Mouse (Mus musculus) liver, embryonic 14.5 days (tissue): ENCODE measurements around the gene Pmf1. TPM values are rescaled to one million over a fixed set of nuclear protein-coding genes. Genes with fewer than 3 reads are reported as not detected.
"Not testable (repeated sequence)": the region's sequence is repeated elsewhere in the genome, so short reads cannot be mapped to it uniquely, and the experiment has no call there.

ENCODE experiments used
- ATAC-seq: fragments of 200-750 bp; cut with Nextera tagmentation; 2 replicates; pipeline ENCODE4 v1.8.0; 2017; ENCODE audit warnings: moderate number of reproducible peaks, mild to moderate bottlenecking, moderate library complexity; ENCODE audit not compliant: insufficient read depth
- DNase-seq, 3 experiments: peaks; one replicate each; pipeline ENCODE4 v3.0.0-alpha.2; 2012 to 2013; ENCODE audit warnings: low read depth in 3 of 3, low spot score in 3 of 3
- H3K27ac ChIP-seq: fragments of 300-500 bp; sonication (generic); 2 replicates; pipeline ENCODE4 v1.5.1; 2014; ENCODE audit warnings: moderate library complexity, mild to moderate bottlenecking, control low read depth, inconsistent platforms
- H3K27me3 ChIP-seq: fragments of 300-500 bp; sonication (generic); 2 replicates; pipeline ENCODE4 v1.6.1; 2014; ENCODE audit warnings: mild to moderate bottlenecking, low read length, moderate library complexity; ENCODE audit not compliant: control insufficient read depth, insufficient read depth
- H3K36me3 ChIP-seq: fragments of 300-500 bp; sonication (generic); replicated peaks from 2 replicates; pipeline ENCODE4 v1.6.1; 2014; ENCODE audit warnings: low read depth; ENCODE audit not compliant: control insufficient read depth, insufficient read depth
- H3K4me1 ChIP-seq, 2 experiments: fragments of 200-500 bp in 1 of 2; fragments of 300-500 bp in 1 of 2; sonication (generic) in 1 of 2; replicated peaks; 2 replicates each; pipeline ENCODE4 v1.6.1; 2012 to 2014; ENCODE audit warnings: antibody characterized with exemption in 1 of 2, inconsistent platforms in 1 of 2, low read length in 1 of 2; ENCODE audit not compliant: control insufficient read depth in 2 of 2, insufficient read depth in 2 of 2
- H3K4me2 ChIP-seq: fragments of 300-500 bp; sonication (generic); 2 replicates; pipeline ENCODE4 v1.6.1; 2014; ENCODE audit warnings: low read depth, mild to moderate bottlenecking, control low read depth, moderate library complexity
- H3K4me3 ChIP-seq, 2 experiments: fragments of 200-500 bp in 1 of 2; fragments of 300-500 bp in 1 of 2; sonication (generic) in 1 of 2; 2 replicates each; pipeline ENCODE4 v1.5.1; 2012 to 2014; ENCODE audit warnings: low read depth in 2 of 2, low read length in 2 of 2, mild to moderate bottlenecking in 2 of 2, control low read depth in 1 of 2, inconsistent platforms in 1 of 2, moderate library complexity in 1 of 2; ENCODE audit not compliant: insufficient read depth in 1 of 2
- H3K9ac ChIP-seq: fragments of 300-500 bp; sonication (generic); replicated peaks from 2 replicates; pipeline ENCODE4 v1.6.1; 2014; ENCODE audit warnings: mild to moderate bottlenecking, control low read depth, moderate library complexity
- H3K9me3 ChIP-seq: fragments of 300-500 bp; sonication (generic); 2 replicates; pipeline ENCODE4 v1.6.1; 2016; ENCODE audit warnings: low read length, mixed read lengths; ENCODE audit not compliant: control insufficient read depth
- WGBS: fragments of 180-500 bp; shearing (Covaris S2); extraction: QIAGEN DNeasy Blood & Tissue Kit; methylation state at CpG from one replicate; pipeline ENCODE4 v1.1.7; 2014; ENCODE audit not compliant: insufficient replicate concordance; 5-methylcytosine and 5-hydroxymethylcytosine counted together
- polyA plus RNA-seq, 2 experiments: library from polyadenylated mRNA; depleted of rRNA in 1 of 2; stranded (reverse) in 1 of 2; unstranded in 1 of 2; fragments of >200 nt; fragmentation: Nextera tagmentation in 1 of 2; extraction: Ambion mirVana in 1 of 2; gene quantifications; 2 replicates each; pipeline versions ENCODE4 v1.2.1 to v1.2.3; 2012 to 2014

Pmf1 gene
- polyA plus RNA-seq, 2 experiments: 60.6 to 73.8 TPM

DNA sequence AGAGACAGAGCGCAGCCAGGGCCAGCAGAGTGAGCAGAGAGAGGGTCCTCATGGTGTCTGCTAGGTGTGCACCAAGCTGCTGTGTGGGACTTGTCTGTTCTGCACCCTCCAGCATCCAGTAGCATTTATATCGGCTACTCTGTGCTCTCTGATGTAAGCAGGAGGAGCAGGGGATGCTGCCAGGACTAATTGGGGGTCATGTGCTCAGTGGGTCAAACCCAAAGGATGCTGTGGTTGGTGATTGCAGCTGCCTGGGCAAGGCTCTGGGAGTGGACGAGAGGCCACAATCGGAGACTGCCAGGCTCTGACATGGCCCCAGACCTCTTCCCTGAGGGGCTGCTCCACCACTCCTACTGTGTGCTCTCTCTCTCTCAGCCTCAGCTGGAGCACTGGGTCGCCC lies 31.5 kb downstream of the Pmf1 start, which contains the start of gene Bglap2:
Gene Bglap2, minus strand, starts transcription at position 101 of the 400 bp plus-strand sequence.
- H3K27ac ChIP-seq, H3K27me3 ChIP-seq, H3K4me3 ChIP-seq, ATAC-seq, H3K4me1 ChIP-seq, H3K36me3 ChIP-seq, H3K4me2 ChIP-seq, H3K9ac ChIP-seq, H3K9me3 ChIP-seq, DNase-seq: not testable (repeated sequence)
- 43% methylated on average over 4 of the region's 5 CpGs for WGBS

DNA sequence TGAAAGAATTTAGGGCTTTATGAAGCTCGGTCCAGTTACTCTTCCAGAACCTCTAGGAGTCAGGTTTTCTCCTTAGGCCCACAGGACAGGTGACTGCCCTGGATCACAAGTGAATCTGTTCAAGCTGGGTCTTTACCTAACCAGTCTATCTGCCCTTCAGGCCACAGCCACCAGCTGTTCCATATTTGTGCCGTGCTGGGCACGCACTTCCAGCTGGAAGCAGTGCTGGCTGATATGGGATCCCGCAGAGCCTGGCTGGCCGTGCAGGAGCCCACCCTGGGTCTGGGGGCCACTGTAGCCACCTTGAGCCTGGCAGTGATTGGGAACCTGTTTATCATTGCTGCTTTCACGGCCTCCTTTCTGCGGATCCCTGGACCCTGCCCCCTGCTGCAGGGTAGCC lies 33.5 kb downstream of the Pmf1 start:
- 32% methylated on average over 5 of the region's 7 CpGs for WGBS
- H3K4me1 ChIP-seq, H3K36me3 ChIP-seq, DNase-seq, H3K9me3 ChIP-seq, H3K9ac ChIP-seq, H3K27me3 ChIP-seq, H3K4me3 ChIP-seq, ATAC-seq, H3K4me2 ChIP-seq, H3K27ac ChIP-seq: not testable (repeated sequence)

DNA sequence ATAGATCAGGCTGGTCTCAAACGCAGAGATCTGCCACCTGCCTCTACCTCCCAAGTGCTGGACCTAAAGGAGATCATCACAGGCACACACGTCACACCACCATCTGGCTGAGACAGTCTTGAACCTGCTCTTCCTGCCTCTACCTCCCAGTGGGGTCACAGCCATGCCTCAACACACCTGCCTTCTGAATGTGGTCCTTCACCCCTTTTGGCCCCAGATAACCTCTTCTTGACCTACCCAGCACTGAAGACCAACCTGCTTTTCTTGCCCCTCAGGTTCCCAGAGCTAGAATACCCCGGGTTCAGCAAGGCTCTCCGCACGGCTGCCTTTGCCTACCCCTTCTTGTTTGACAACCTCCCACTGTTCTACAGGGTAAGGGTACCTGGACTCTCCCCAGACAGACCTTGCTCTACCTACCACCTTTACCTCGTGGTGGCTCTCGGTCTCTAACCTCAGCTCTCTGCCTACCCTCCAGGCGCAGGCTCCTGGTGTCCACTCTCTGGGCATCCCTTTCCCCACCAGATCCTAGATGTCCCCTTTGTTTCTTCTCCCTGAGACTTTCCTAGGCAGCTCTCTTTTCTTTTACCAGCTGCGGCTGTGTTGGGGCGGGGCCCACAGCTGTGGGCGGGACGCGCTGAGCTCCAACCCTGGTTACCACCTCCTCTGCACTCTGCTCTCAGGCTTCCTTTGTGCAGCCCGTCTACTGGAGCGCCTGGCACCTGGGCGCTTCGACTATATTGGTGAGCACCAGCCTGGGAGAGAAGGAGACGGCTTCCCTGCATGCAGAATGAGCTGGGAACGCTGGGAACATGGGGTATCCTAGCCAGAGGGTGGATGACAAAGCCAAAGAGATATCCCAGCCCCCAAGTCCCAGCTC lies 34.1 kb downstream of the Pmf1 start:
- H3K9ac ChIP-seq, H3K27ac ChIP-seq: not testable (repeated sequence)
- H3K4me2 ChIP-seq: peak overlapping the region; percentile 22; the same call in 1 of the 2 replicates

GRCm38 (mm10) chr3:88372643-88373042 lies 37.5 kb downstream of the Pmf1 start, which contains the start of gene Bglap3:
Bglap3 (minus strand) TSS chr3:88372743.
- not testable (repeated sequence) for H3K4me1 ChIP-seq, H3K36me3 ChIP-seq, H3K9me3 ChIP-seq, H3K4me2 ChIP-seq, H3K27ac ChIP-seq, H3K27me3 ChIP-seq, H3K9ac ChIP-seq, H3K4me3 ChIP-seq, DNase-seq, ATAC-seq
- 79% methylated on average over 9 of the region's 9 CpGs for WGBS

More for the DNA sequence above, 34.1 kb downstream of the Pmf1 start:
- not testable (repeated sequence) for H3K9me3 ChIP-seq, H3K27me3 ChIP-seq, H3K4me1 ChIP-seq, H3K4me3 ChIP-seq, H3K36me3 ChIP-seq
- peak; percentile 78 for ATAC-seq
- peak in 1 of 3 experiments; percentile 27 for DNase-seq
- 8% methylated on average over 18 of the region's 19 CpGs for WGBS

- 72% methylated on average over 7 of the region's 7 CpGs for WGBS
- not testable (repeated sequence) for ATAC-seq, DNase-seq
Measured at GRCm38 (mm10) chr3:88368511-88368910, 41.6 kb downstream of the Pmf1 start.

GRCm38 (mm10) chr3:88367517-88367916 lies 42.6 kb downstream of the Pmf1 start:
- H3K9ac ChIP-seq, H3K9me3 ChIP-seq, DNase-seq, ATAC-seq, H3K27ac ChIP-seq, H3K36me3 ChIP-seq, H3K4me2 ChIP-seq, H3K4me3 ChIP-seq: not testable (repeated sequence)
- Histone ChIP-seq H3K27me3 (peaks cover 17% of the 10 kb centered on the region), H3K4me1 (peaks cover 24 to 25% of the 10 kb centered on the region in 2 experiments)
- 55% methylated on average over 3 of the region's 7 CpGs for WGBS

More at GRCm38 (mm10) chr3:88368511-88368910, 41.6 kb downstream of the Pmf1 start:
- H3K27me3 ChIP-seq: peaks cover 17% of the 10 kb centered on the region
- H3K9ac ChIP-seq, H3K36me3 ChIP-seq, H3K4me2 ChIP-seq, H3K27ac ChIP-seq, H3K9me3 ChIP-seq, H3K4me3 ChIP-seq: not testable (repeated sequence)
- H3K4me1 ChIP-seq: peaks cover 14 to 15% of the 10 kb centered on the region in 2 experiments

- not testable (repeated sequence) for H3K9ac ChIP-seq, H3K27ac ChIP-seq, H3K9me3 ChIP-seq, ATAC-seq, H3K36me3 ChIP-seq, DNase-seq, H3K4me3 ChIP-seq
- H3K27me3 ChIP-seq: peaks cover 17% of the 10 kb centered on the region
- peaks cover 30 to 31% of the 10 kb centered on the region in 2 experiments for H3K4me1 ChIP-seq
- WGBS: 5% methylated on average over 18 of the region's 22 CpGs
- peak overlapping the region; percentile 53 for H3K4me2 ChIP-seq
Measured at GRCm38 (mm10) chr3:88366830-88367428, 43.2 kb downstream of the Pmf1 start.
